Mouse (Mus musculus) G1E (cell line): ENCODE results near the gene Cln5.

Experiments
- CTCF ChIP-seq: IDR thresholded peaks from 2 replicates; pipeline ENCODE4 v1.5.1; 2012; ENCODE audit warnings: low read depth, low read length, inconsistent platforms, mixed read lengths
- GATA1 ChIP-seq: IDR thresholded peaks from 2 replicates; pipeline ENCODE4 v1.6.1; 2012; ENCODE audit warnings: borderline replicate concordance, low read length, inconsistent platforms, mixed read lengths

DNA sequence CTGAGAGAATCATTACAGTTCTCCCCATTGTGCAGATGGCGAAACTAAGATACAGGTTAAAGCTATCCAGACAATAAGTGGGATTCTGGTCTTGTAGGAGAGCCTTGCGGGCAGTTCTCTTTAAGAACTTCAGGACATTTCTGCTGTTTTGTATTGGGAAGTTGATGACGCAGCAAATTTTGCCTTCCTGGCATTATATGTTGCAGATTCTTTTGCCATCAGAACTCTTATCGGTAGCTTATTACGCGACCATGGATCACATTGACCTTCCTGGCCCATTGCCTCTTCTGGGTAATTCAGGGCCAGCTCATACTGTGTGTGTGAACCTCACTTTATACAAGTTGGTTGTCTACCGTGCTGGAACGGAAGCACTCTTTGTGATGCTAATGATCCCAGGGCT, 3.8 kb downstream of the Cln5 start:
- no peak for TF ChIP-seq CTCF
- TF ChIP-seq GATA1: no peak
